Mouse (Mus musculus): ENCODE results near the gene Rhog. TPM values are rescaled to one million over a fixed set of nuclear protein-coding genes. Genes with fewer than 3 reads are reported as not detected.

The Rhog gene
- polyA plus RNA-seq, 1 experiment from 2014 or later: 63.7 TPM

- Histone ChIP-seq H3K4me1 (replicated peaks; ENCODE audit: control insufficient read depth, insufficient read depth, low read length) (no peaks in the 10 kb centered on the region), H3K4me2 (ENCODE audit: low read length) (no peak overlapping the region), H3K9ac (ENCODE audit: low read length) (no peak overlapping the region), H3K4me3 (ENCODE audit: low read depth, low read length) (no peak overlapping the region), H3K9me3 (ENCODE audit: control insufficient read depth, low read length) (no peaks in the 10 kb centered on the region), H3K36me3 (ENCODE audit: control insufficient read depth, insufficient read depth, low read length) (no peaks in the 10 kb centered on the region), H3K27ac (ENCODE audit: low read depth) (no peak overlapping the region), H3K27me3 (replicated peaks; ENCODE audit: control insufficient read depth, insufficient read depth, low read length) (no peaks in the 10 kb centered on the region)
- 82% methylated on average over 10 of the region's 10 CpGs for WGBS
- ATAC-seq (replicated peaks; ENCODE audit: low FRiP score, low TSS enrichment, low read depth) (no peak), DNase-seq (ENCODE audit: low spot score) (no peak)
Observed at GRCm38 (mm10) chr7:102259716-102260479, 4.0 kb upstream of the Rhog start.

GRCm38 (mm10) chr7:102258753-102259152 lies 2.9 kb upstream of the Rhog start:
- Histone ChIP-seq H3K27ac (ENCODE audit: low read depth) (no peak overlapping the region), H3K9me3 (ENCODE audit: control insufficient read depth, low read length) (no peaks in the 10 kb centered on the region), H3K4me3 (ENCODE audit: low read depth, low read length) (no peak overlapping the region), H3K4me1 (replicated peaks; ENCODE audit: control insufficient read depth, insufficient read depth, low read length) (no peaks in the 10 kb centered on the region), H3K9ac (ENCODE audit: low read length) (no peak overlapping the region), H3K36me3 (ENCODE audit: control insufficient read depth, insufficient read depth, low read length) (no peaks in the 10 kb centered on the region), H3K4me2 (ENCODE audit: low read length) (no peak overlapping the region), H3K27me3 (replicated peaks; ENCODE audit: control insufficient read depth, insufficient read depth, low read length) (no peaks in the 10 kb centered on the region)
- DNase-seq (ENCODE audit: low spot score): no peak
- no peak for ATAC-seq (replicated peaks; ENCODE audit: low FRiP score, low TSS enrichment, low read depth)
- WGBS: 80% methylated on average over 3 of the region's 3 CpGs

DNA sequence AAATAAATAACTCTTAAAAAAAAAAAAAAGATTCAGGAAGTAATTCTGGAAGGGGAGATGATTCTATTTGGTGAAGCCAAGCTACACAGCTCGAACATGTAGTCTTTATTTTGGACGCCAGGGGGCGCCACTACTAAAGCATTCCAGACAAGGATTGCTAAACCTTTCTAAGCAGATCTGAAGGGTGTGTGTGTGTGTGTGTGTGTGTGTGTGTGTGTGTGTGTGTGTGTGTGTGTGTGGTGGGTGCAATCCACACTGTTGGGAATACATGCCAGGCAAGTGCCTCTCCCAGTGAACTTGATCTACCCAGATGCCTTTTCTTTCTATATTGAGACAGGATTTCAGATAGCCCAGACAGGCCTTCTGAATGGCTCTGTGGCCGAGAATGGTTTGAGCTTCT lies 2.3 kb upstream of the Rhog start:
- Histone ChIP-seq H3K27me3 (replicated peaks; ENCODE audit: control insufficient read depth, insufficient read depth, low read length) (no peaks in the 10 kb centered on the region), H3K4me1 (replicated peaks; ENCODE audit: control insufficient read depth, insufficient read depth, low read length) (no peaks in the 10 kb centered on the region), H3K27ac (ENCODE audit: low read depth) (no peak overlapping the region), H3K4me3 (ENCODE audit: low read depth, low read length) (no peak overlapping the region), H3K9me3 (ENCODE audit: control insufficient read depth, low read length) (no peaks in the 10 kb centered on the region), H3K9ac (ENCODE audit: low read length) (no peak overlapping the region), H3K36me3 (ENCODE audit: control insufficient read depth, insufficient read depth, low read length) (no peaks in the 10 kb centered on the region), H3K4me2 (ENCODE audit: low read length) (no peak overlapping the region)
- WGBS: 23% methylated on average over 4 of the region's 4 CpGs
- ATAC-seq (replicated peaks; ENCODE audit: low FRiP score, low TSS enrichment, low read depth) (peak; percentile 61; the same call in 1 of the 2 replicates), DNase-seq (ENCODE audit: low spot score) (peak; percentile 91)

- ATAC-seq (replicated peaks; ENCODE audit: low FRiP score, low TSS enrichment, low read depth): no peak
- 84% methylated on average over 3 of the region's 3 CpGs for WGBS
Observed at GRCm38 (mm10) chr7:102256636-102257035, 782 bp upstream of the Rhog start.

DNA sequence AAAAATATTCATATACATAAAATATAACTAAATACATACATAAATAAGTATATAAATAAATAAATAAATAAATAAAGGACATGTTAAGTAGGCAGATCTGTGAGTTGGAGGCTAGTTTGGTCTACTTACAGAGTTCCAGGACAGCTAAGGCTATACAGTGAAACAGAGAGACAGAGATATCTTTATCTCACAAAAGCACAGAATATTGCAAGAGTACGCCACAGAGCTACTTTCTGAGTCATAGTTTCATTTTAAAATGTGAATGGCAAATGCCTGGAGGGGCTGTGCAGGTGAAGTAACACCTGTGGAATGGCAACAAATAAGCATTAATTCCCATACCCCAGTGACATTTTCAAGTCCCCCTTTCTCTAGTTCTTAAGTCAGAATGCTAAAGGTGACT lies 2.2 kb downstream of the Rhog start:
- DNase-seq (ENCODE audit: low spot score) (no peak), ATAC-seq (replicated peaks; ENCODE audit: low FRiP score, low TSS enrichment, low read depth) (no peak)
- Histone ChIP-seq H3K4me3 (ENCODE audit: low read depth, low read length) (no peak overlapping the region), H3K9ac (ENCODE audit: low read length) (no peak overlapping the region), H3K9me3 (ENCODE audit: control insufficient read depth, low read length) (no peaks in the 10 kb centered on the region), H3K36me3 (ENCODE audit: control insufficient read depth, insufficient read depth, low read length) (no peaks in the 10 kb centered on the region), H3K4me2 (ENCODE audit: low read length) (no peak overlapping the region), H3K27ac (ENCODE audit: low read depth) (no peak overlapping the region), H3K27me3 (replicated peaks; ENCODE audit: control insufficient read depth, insufficient read depth, low read length) (no peaks in the 10 kb centered on the region), H3K4me1 (replicated peaks; ENCODE audit: control insufficient read depth, insufficient read depth, low read length) (peaks cover 5% of the 10 kb centered on the region)
- WGBS: 85% methylated on average over 1 of the region's 1 CpGs

More at GRCm38 (mm10) chr7:102256636-102257035, 782 bp upstream of the Rhog start:
- Histone ChIP-seq H3K4me3 (ENCODE audit: low read depth, low read length) (no peak overlapping the region), H3K27ac (ENCODE audit: low read depth) (no peak overlapping the region), H3K4me1 (replicated peaks; ENCODE audit: control insufficient read depth, insufficient read depth, low read length) (no peaks in the 10 kb centered on the region), H3K9ac (ENCODE audit: low read length) (no peak overlapping the region), H3K27me3 (replicated peaks; ENCODE audit: control insufficient read depth, insufficient read depth, low read length) (no peaks in the 10 kb centered on the region), H3K4me2 (ENCODE audit: low read length) (no peak overlapping the region), H3K36me3 (ENCODE audit: control insufficient read depth, insufficient read depth, low read length) (no peaks in the 10 kb centered on the region), H3K9me3 (ENCODE audit: control insufficient read depth, low read length) (no peaks in the 10 kb centered on the region)
- DNase-seq (ENCODE audit: low spot score): no peak

- H3K9ac ChIP-seq (ENCODE audit: low read length): peak overlapping the region; percentile 85
- no peaks in the 10 kb centered on the region for H3K36me3 ChIP-seq (ENCODE audit: control insufficient read depth, insufficient read depth, low read length)
- no peaks in the 10 kb centered on the region for H3K9me3 ChIP-seq (ENCODE audit: control insufficient read depth, low read length)
- peak overlapping the region; percentile 97 for H3K27ac ChIP-seq (ENCODE audit: low read depth)
- under 1% methylated on average over 33 of the region's 33 CpGs for WGBS
- peak overlapping the region; percentile 77 for H3K4me3 ChIP-seq (ENCODE audit: low read depth, low read length)
- ATAC-seq (replicated peaks; ENCODE audit: low FRiP score, low TSS enrichment, low read depth) (peak; percentile 85), DNase-seq (ENCODE audit: low spot score) (peak; percentile 95)
- peak overlapping the region; percentile 89 for H3K4me2 ChIP-seq (ENCODE audit: low read length)
- peaks cover 34% of the 10 kb centered on the region for H3K4me1 ChIP-seq (replicated peaks; ENCODE audit: control insufficient read depth, insufficient read depth, low read length)
- no peaks in the 10 kb centered on the region for H3K27me3 ChIP-seq (replicated peaks; ENCODE audit: control insufficient read depth, insufficient read depth, low read length)
Observed at GRCm38 (mm10) chr7:102250631-102251214, 5.1 kb downstream of the Rhog start.

DNA sequence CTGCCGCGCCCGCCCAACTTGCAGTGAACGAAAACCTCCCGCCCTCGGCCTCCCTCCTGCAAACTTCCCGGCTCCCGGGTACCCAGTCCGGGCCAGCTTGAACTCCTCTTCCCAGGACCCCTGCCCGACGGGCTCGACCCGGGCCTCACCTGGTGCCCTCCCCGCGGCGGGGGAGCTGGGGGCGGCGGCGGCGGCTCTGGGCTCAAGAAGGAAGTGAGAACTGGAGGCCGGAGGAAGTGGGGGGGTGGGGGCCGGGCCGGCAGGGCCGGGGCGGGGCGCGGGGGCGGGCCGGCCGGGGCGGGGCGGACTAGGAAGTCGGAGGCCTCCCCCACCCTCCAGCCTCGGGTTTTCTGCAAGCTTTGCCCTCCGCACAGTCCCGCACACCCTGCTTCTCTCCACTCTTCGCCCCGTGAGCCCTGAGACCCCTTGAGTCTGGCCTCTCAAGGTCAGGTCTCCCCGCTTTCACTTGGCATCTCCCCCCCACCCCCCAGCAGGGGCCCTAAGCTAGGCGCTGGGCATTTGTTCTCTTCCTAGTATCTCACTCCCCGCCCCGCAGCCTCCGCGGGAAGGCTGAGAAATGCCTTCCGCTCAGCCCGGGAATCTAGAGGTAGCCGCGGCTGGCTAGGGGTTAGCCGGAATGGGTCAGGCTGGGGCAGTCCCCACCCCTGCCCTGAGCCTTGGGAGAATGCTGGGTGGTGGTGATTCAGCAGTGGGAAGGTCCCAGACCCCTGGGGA lies 5.8 kb downstream of the Rhog start:
- H3K36me3 ChIP-seq (ENCODE audit: control insufficient read depth, insufficient read depth, low read length): no peaks in the 10 kb centered on the region
- DNase-seq (ENCODE audit: low spot score) (peak; percentile 95), ATAC-seq (replicated peaks; ENCODE audit: low FRiP score, low TSS enrichment, low read depth) (peak; percentile 86)
- H3K4me3 ChIP-seq (ENCODE audit: low read depth, low read length): peak overlapping the region; percentile 77
- no peaks in the 10 kb centered on the region for H3K9me3 ChIP-seq (ENCODE audit: control insufficient read depth, low read length)
- WGBS: under 1% methylated on average over 35 of the region's 49 CpGs
- peaks cover 41% of the 10 kb centered on the region for H3K4me1 ChIP-seq (replicated peaks; ENCODE audit: control insufficient read depth, insufficient read depth, low read length)
- peak overlapping the region; percentile 89 for H3K4me2 ChIP-seq (ENCODE audit: low read length)
- peak overlapping the region; percentile 85 for H3K9ac ChIP-seq (ENCODE audit: low read length)
- peak overlapping the region; percentile 97 for H3K27ac ChIP-seq (ENCODE audit: low read depth)
- H3K27me3 ChIP-seq (replicated peaks; ENCODE audit: control insufficient read depth, insufficient read depth, low read length): no peaks in the 10 kb centered on the region

DNA sequence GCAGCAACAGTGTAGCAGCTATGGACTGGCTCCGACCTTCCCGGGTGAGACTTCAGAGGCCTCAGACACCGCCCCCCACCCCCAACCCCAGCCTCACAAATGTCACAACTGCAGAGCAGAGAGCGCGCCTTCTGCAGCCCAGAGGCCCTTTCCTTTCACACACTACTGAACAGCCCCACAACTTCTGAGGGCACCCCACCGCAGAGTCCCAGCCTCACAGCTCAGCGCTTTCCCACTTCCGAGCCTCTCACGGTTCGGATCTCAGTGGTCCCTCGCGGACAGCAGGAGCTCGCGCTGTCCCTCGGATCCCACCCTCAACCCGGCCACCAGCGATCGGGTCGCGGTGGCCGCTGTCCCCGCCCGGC lies 6.3 kb downstream of the Rhog start:
- Histone ChIP-seq H3K36me3 (ENCODE audit: control insufficient read depth, insufficient read depth, low read length) (no peaks in the 10 kb centered on the region), H3K27ac (ENCODE audit: low read depth) (peak overlapping the region; percentile 97), H3K9ac (ENCODE audit: low read length) (peak overlapping the region; percentile 85), H3K27me3 (replicated peaks; ENCODE audit: control insufficient read depth, insufficient read depth, low read length) (no peaks in the 10 kb centered on the region), H3K9me3 (ENCODE audit: control insufficient read depth, low read length) (no peaks in the 10 kb centered on the region), H3K4me2 (ENCODE audit: low read length) (peak overlapping the region; percentile 89), H3K4me3 (ENCODE audit: low read depth, low read length) (peak overlapping the region; percentile 77), H3K4me1 (replicated peaks; ENCODE audit: control insufficient read depth, insufficient read depth, low read length) (peaks cover 45% of the 10 kb centered on the region)
- WGBS: under 1% methylated on average over 23 of the region's 23 CpGs
- no peak for DNase-seq (ENCODE audit: low spot score)
- ATAC-seq (replicated peaks; ENCODE audit: low FRiP score, low TSS enrichment, low read depth): peak; percentile 38

Data from intestine, embryonic 14.5 days (tissue).